In genomic region chr4:117125348-117125909, GRCm38 (mm10) we compare ENCODE assay signal across 8 mouse cellular contexts. TPM values are rescaled to one million over a fixed set of nuclear protein-coding genes. Genes with fewer than 3 reads are reported as not detected.
DNase-seq lines count a peak whose midpoint lies in the region; ATAC-seq and TF ChIP-seq lines count a peak whose summit lies in the region.

Gene Btbd19 (minus strand): TSS chr4:117125725.

- no peaks in the 10 kb centered on the region; the same call in 1 of the 2 replicates for H3K36me3 ChIP-seq in ES-Bruce4 (ENCODE audit: control insufficient read depth, insufficient read depth, low read length, poor library complexity, severe bottlenecking)
- H3K36me3 ChIP-seq in hindbrain, embryonic 10.5 days, result peaks cover 38% of the 10 kb centered on the region
- H3K36me3 ChIP-seq in lung, embryonic 14.5 days (ENCODE audit: insufficient read depth), result peaks cover 12% of the 10 kb centered on the region; the same call in 1 of the 2 replicates

- H3K9ac ChIP-seq in ES-Bruce4 (ENCODE audit: low read depth, poor library complexity, severe bottlenecking), result peak within 1 kb of the TSS; percentile 93
- H3K9ac ChIP-seq in lung, embryonic 14.5 days, result peak within 1 kb of the TSS; percentile 35; the same call in 1 of the 2 replicates

- no peak for TF ChIP-seq EP300 in ES-Bruce4 (IDR thresholded peaks at IDR 0.05; ENCODE audit: insufficient read depth, low read depth, low read length)

- H3K9me3 ChIP-seq in ES-Bruce4 (replicated peaks; ENCODE audit: control insufficient read depth, insufficient read depth, low read length, poor library complexity, severe bottlenecking), result no peaks in the 10 kb centered on the region
- H3K9me3 ChIP-seq in hindbrain, embryonic 10.5 days, result no peaks in the 10 kb centered on the region
- H3K9me3 ChIP-seq in lung, embryonic 14.5 days (ENCODE audit: low read depth, low read length), result no peaks in the 10 kb centered on the region

- WGBS in hindbrain, embryonic 10.5 days, result 35% methylated on average over 8 of the region's 8 CpGs
- 21% methylated on average over 8 of the region's 8 CpGs for WGBS in lung, embryonic 14.5 days

- TF ChIP-seq POLR2A in ES-Bruce4 (IDR thresholded peaks at IDR 0.05; ENCODE audit: insufficient read depth, low read length), result peak; percentile 23
- TF ChIP-seq POLR2A in bone marrow macrophage, adult 2 months (IDR thresholded peaks at IDR 0.05; ENCODE audit: borderline replicate concordance, low read depth, low read length), result no peak

- H3K4me1 ChIP-seq in ES-Bruce4 (ENCODE audit: control insufficient read depth, insufficient read depth, low read length), result peaks cover 9% of the 10 kb centered on the region
- peaks cover 44% of the 10 kb centered on the region for H3K4me1 ChIP-seq in bone marrow macrophage, adult 2 months (ENCODE audit: control insufficient read depth, insufficient read depth, low read length)
- H3K4me1 ChIP-seq in hindbrain, embryonic 10.5 days (replicated peaks), result peaks cover 58% of the 10 kb centered on the region
- H3K4me1 ChIP-seq in lung, embryonic 14.5 days (ENCODE audit: insufficient read depth), result peaks cover 17% of the 10 kb centered on the region

- no peaks in the 10 kb centered on the region for H3K27me3 ChIP-seq in ES-Bruce4 (ENCODE audit: control insufficient read depth, insufficient read depth, low read length, poor library complexity, severe bottlenecking)
- H3K27me3 ChIP-seq in hindbrain, embryonic 10.5 days (ENCODE audit: insufficient read depth, poor library complexity, severe bottlenecking), result 0 out of 2 replicates have a peak, but pooled peaks cover 3% of the 10 kb centered on the region
- H3K27me3 ChIP-seq in lung, embryonic 14.5 days (ENCODE audit: insufficient read depth, low read length), result no peaks in the 10 kb centered on the region

- H3K4me3 ChIP-seq in ES-Bruce4 (ENCODE audit: low read depth, low read length), result peak within 1 kb of the TSS; percentile 81
- H3K4me3 ChIP-seq in bone marrow macrophage, adult 2 months (ENCODE audit: insufficient read depth, low read length), result peak within 1 kb of the TSS; percentile 54
- peak within 1 kb of the TSS; percentile 14; the same call in 1 of the 2 replicates for H3K4me3 ChIP-seq in hindbrain, embryonic 10.5 days
- H3K4me3 ChIP-seq in lung, embryonic 14.5 days (ENCODE audit: low read depth, low read length), result no peak within 1 kb of the TSS

- peak; percentile 60 for ATAC-seq in lung, embryonic 14.5 days (ENCODE audit: insufficient read depth)

- no peak for TF ChIP-seq CTCF in ES-Bruce4 (IDR thresholded peaks at IDR 0.05; ENCODE audit: low read depth, low read length)
- TF ChIP-seq CTCF in bone marrow macrophage, adult 2 months (IDR thresholded peaks at IDR 0.05; ENCODE audit: low read depth, low read length), result no peak
- TF ChIP-seq CTCF in lung, embryonic 14.5 days (IDR thresholded peaks at IDR 0.05; ENCODE audit: low read depth), result no peak

- peak within 1 kb of the TSS; percentile 95 for H3K27ac ChIP-seq in ES-Bruce4 (ENCODE audit: insufficient read depth, low read length)
- peak within 1 kb of the TSS; percentile 93 for H3K27ac ChIP-seq in bone marrow macrophage, adult 2 months (ENCODE audit: insufficient read depth, low read depth, low read length)
- peak within 1 kb of the TSS; percentile 87 for H3K27ac ChIP-seq in hindbrain, embryonic 10.5 days
- peak within 1 kb of the TSS; percentile 94 for H3K27ac ChIP-seq in lung, embryonic 14.5 days (ENCODE audit: low read depth)

- peak within 1 kb of the TSS; percentile 26 for H3K4me2 ChIP-seq in lung, embryonic 14.5 days

- DNase-seq in frontal cortex, postnatal 25 days (ENCODE audit: low spot score in 2 of 2), result peak; percentile 42 to 56
- DNase-seq in hindbrain, embryonic 10.5 days (ENCODE audit: low spot score), result peak; percentile 60
- peak; percentile 81 to 83 for DNase-seq in layer of hippocampus, postnatal 10 days (ENCODE audit: low spot score in 2 of 2)
- peak; percentile 92 for DNase-seq in lung, embryonic 14.5 days
- DNase-seq in ovary, adult 18-20 months (ENCODE audit: low spot score), result peak; percentile 63
- no peak for DNase-seq in spleen, postnatal 36 days (ENCODE audit: low spot score in 2 of 2)

RNA-seq across cellular contexts. Expression of gene Btbd19, which starts in this region (rescaled TPM):
- polyA plus RNA-seq in ES-Bruce4 (2011; ENCODE audit: insufficient read depth, insufficient read length, low read depth, missing spikeins), result 60.9 and 65.8 TPM in 2 replicates
- polyA plus RNA-seq in bone marrow macrophage, adult 2 months (2012; ENCODE audit: insufficient read depth, insufficient read length, missing spikeins), result 4.3 and 4.8 TPM in 2 replicates
- 4.4 and 4.8 TPM in 2 replicates for polyA plus RNA-seq in hindbrain, embryonic 10.5 days (2016; fragmentation: Nextera tagmentation; extraction: Ambion mirVana)
- total RNA-seq in layer of hippocampus, postnatal 10 days (2021), result 10 to 100 TPM in 1 of 2 experiments, 1 to 10 TPM in 1; 6.7 to 11.2 TPM
- 6.7 and 7.6 TPM in 2 replicates for polyA plus RNA-seq in lung, embryonic 14.5 days (2014; fragmentation: Nextera tagmentation; extraction: Ambion mirVana)

Comparison
In these comparisons a context has a peak if more than half of its experiments do, and no peak if none do; other contexts are left out.
1. DNase-seq: peak in frontal cortex, postnatal 25 days (2 of 2), hindbrain, embryonic 10.5 days (single experiment), layer of hippocampus, postnatal 10 days (2 of 2), lung, embryonic 14.5 days (single experiment) and ovary, adult 18-20 months (single experiment); none in spleen, postnatal 36 days (0 of 2).
2. Peak in every context shown above with its lines, with median percentiles within 50 percentile points of each other: H3K27ac ChIP-seq.